ENCODE assay signal across 13 mouse cellular contexts in the genomic region with DNA sequence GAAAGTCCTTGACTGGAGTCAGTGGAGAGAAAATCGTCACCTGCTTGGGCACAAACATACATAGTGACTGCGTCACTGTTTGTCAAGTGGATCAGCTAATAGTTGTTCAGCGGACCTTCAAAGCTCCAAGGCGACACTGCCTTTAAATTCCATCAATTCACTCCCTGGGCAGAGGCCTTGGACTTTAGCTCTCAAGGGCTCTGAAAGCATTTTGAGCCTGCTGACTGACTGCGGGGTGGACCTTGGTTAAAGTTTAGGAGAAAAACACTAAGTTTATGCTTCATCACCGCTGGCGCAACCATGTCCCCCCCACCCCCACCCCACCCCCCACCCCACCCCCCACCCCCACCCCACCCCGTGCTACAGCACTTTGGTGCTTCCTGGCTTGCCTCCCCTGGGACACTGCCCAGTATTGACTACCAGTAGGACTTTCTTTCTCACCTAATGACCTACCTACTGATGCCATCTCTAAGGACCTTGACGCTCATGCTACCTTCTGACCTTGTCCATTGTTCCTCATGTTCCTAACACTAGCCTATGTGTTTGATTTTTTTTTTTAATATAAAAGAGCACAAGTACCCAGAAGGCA.
DNase-seq lines count a peak whose midpoint lies in the region; ATAC-seq and TF ChIP-seq lines count a peak whose summit lies in the region.
"Had no signal": no experiment of that assay in that cellular context is flagged by ENCODE, and none has a peak within 500 bp of the region (broad histone marks: within the 10 kb centered on the region; RNA-seq: fewer than 3 reads in every experiment).

No protein-coding gene starts in this region.

- TF ChIP-seq CTCF in lung, embryonic 14.5 days (IDR thresholded peaks at IDR 0.05; ENCODE audit: low read depth), result no peak
- no peak for TF ChIP-seq CTCF in forebrain, postnatal 0 days (IDR thresholded peaks at IDR 0.05; ENCODE audit: low read depth)

- peaks cover 3% of the 10 kb centered on the region; the same call in 1 of the 2 replicates for H3K4me1 ChIP-seq in lung, embryonic 14.5 days (ENCODE audit: insufficient read depth)
- no peaks in the 10 kb centered on the region; the same call in 1 of the 2 replicates for H3K4me1 ChIP-seq in forebrain, postnatal 0 days (ENCODE audit: insufficient read depth)
- H3K4me1 ChIP-seq: forebrain, embryonic 10.5 days; hindbrain, embryonic 15.5 days had no signal

- WGBS in lung, embryonic 14.5 days, result 51% methylated on average over 9 of the region's 9 CpGs
- 90% methylated on average over 9 of the region's 9 CpGs for WGBS in forebrain, postnatal 0 days

- peak; percentile 75 for ATAC-seq in lung, embryonic 14.5 days (ENCODE audit: insufficient read depth)
- ATAC-seq in erythroid progenitor cell, adult 5-6 weeks (replicated peaks; ENCODE audit: low FRiP score, poor library complexity, severe bottlenecking), result no peak
- no peak for ATAC-seq in forebrain, postnatal 0 days

- H3K9ac ChIP-seq in lung, embryonic 14.5 days, result no peak overlapping the region
- H3K9ac ChIP-seq in forebrain, postnatal 0 days, result no peak overlapping the region
- H3K9ac ChIP-seq: hindbrain, embryonic 15.5 days had no signal

- H3K4me3 ChIP-seq in lung, embryonic 14.5 days (ENCODE audit: low read depth, low read length), result no peak overlapping the region
- no peak overlapping the region for H3K4me3 ChIP-seq in forebrain, postnatal 0 days (ENCODE audit: low read depth, low read length)
- H3K4me3 ChIP-seq: forebrain, embryonic 10.5 days; hindbrain, embryonic 15.5 days; myocyte had no signal

- no peaks in the 10 kb centered on the region for H3K9me3 ChIP-seq in lung, embryonic 14.5 days (ENCODE audit: low read depth, low read length)
- H3K9me3 ChIP-seq in forebrain, postnatal 0 days (ENCODE audit: low read length), result no peaks in the 10 kb centered on the region
- H3K9me3 ChIP-seq: forebrain, embryonic 10.5 days; hindbrain, embryonic 15.5 days had no signal

- no peak overlapping the region for H3K4me2 ChIP-seq in lung, embryonic 14.5 days
- no peak overlapping the region for H3K4me2 ChIP-seq in forebrain, postnatal 0 days (ENCODE audit: low read depth)
- H3K4me2 ChIP-seq: hindbrain, embryonic 15.5 days had no signal

- peak; percentile 2 for DNase-seq in ovary, postnatal 36 days (ENCODE audit: low spot score)
- no peak for DNase-seq in ovary, postnatal 14 days (ENCODE audit: low spot score)
- DNase-seq in kidney, postnatal 25 days, result peak; percentile 51 to 75
- DNase-seq in lung, embryonic 14.5 days, result peak; percentile 57
- no peak for DNase-seq in cerebellum, adult 11-12 months
- DNase-seq in c-Kit-positive CD71-positive TER-119-positive erythroid progenitor cells, embryonic 14.5 days (ENCODE audit: low spot score), result no peak
- no peak for DNase-seq in forebrain, postnatal 0 days
- DNase-seq: cerebellum, adult 2 months; gastrocnemius, postnatal 14 days had no signal

- no peaks in the 10 kb centered on the region for H3K36me3 ChIP-seq in lung, embryonic 14.5 days (ENCODE audit: insufficient read depth)
- H3K36me3 ChIP-seq in forebrain, postnatal 0 days (ENCODE audit: insufficient read depth), result no peaks in the 10 kb centered on the region
- H3K36me3 ChIP-seq: forebrain, embryonic 10.5 days; hindbrain, embryonic 15.5 days had no signal

- H3K27ac ChIP-seq in lung, embryonic 14.5 days (ENCODE audit: low read depth), result peak overlapping the region; percentile 27; the same call in 1 of the 2 replicates
- no peak overlapping the region for H3K27ac ChIP-seq in forebrain, postnatal 0 days (ENCODE audit: low read depth, low read length)
- H3K27ac ChIP-seq: forebrain, embryonic 10.5 days; hindbrain, embryonic 15.5 days had no signal

- H3K27me3 ChIP-seq in lung, embryonic 14.5 days (ENCODE audit: insufficient read depth, low read length), result no peaks in the 10 kb centered on the region
- no peaks in the 10 kb centered on the region for H3K27me3 ChIP-seq in forebrain, postnatal 0 days (ENCODE audit: insufficient read depth, low read length)
- H3K27me3 ChIP-seq: hindbrain, embryonic 15.5 days had no signal

Comparison
In these comparisons a context has a peak if more than half of its experiments do, and no peak if none do; other contexts are left out.
1. DNase-seq: peak in ovary, postnatal 36 days (single experiment), kidney, postnatal 25 days (2 of 2) and lung, embryonic 14.5 days (single experiment); none in ovary, postnatal 14 days (single experiment), cerebellum, adult 11-12 months (single experiment), c-Kit-positive CD71-positive TER-119-positive erythroid progenitor cells, embryonic 14.5 days (single experiment) and forebrain, postnatal 0 days (single experiment).